Mouse (Mus musculus): ENCODE measurements around the gene Tra2b.

GRCm38 (mm10) chr16:22238928-22239620, 26.7 kb downstream of the Tra2b start:
- TF ChIP-seq CHD2 (IDR thresholded peaks at IDR 0.05; ENCODE audit: low read depth, low read length) (0 out of 2 replicates have a peak, but pooled peaks have one; percentile 20), ZNF384 (IDR thresholded peaks at IDR 0.05; ENCODE audit: low read depth, low read length) (no peak), MAFK (IDR thresholded peaks at IDR 0.05; ENCODE audit: insufficient read depth, low read depth, low read length) (no peak), HCFC1 (IDR thresholded peaks at IDR 0.05; ENCODE audit: borderline replicate concordance, insufficient read depth, low read length) (no peak)
